Mouse (Mus musculus): ENCODE measurements around the gene Snx1. TPM values are rescaled to one million over a fixed set of nuclear protein-coding genes. Genes with fewer than 3 reads are reported as not detected.

The Snx1 gene
- polyA plus RNA-seq, 1 experiment, result 33.6 TPM

GRCm38 (mm10) chr9:66135967-66136366 lies 9.6 kb upstream of the Snx1 start:
- no peak overlapping the region for H3K27ac ChIP-seq (ENCODE audit: insufficient read depth, low read length)
- no peak overlapping the region for H3K4me3 ChIP-seq (ENCODE audit: extremely low read depth, insufficient read depth, insufficient read length)
- no peak for DNase-seq (ENCODE audit: low read depth in 1 of 2, low spot score in 2 of 2)
- TF ChIP-seq CTCF (IDR thresholded peaks at IDR 0.05; ENCODE audit: extremely low read depth, insufficient read depth, insufficient read length, insufficient replicate concordance), result peak; percentile 31; the same call in 1 of the 2 replicates
- TF ChIP-seq POLR2A (IDR thresholded peaks at IDR 0.05; ENCODE audit: low read depth, low read length), result no peak
- no peaks in the 10 kb centered on the region for H3K4me1 ChIP-seq (ENCODE audit: control insufficient read depth, insufficient read depth, insufficient read length)
- peaks cover 36% of the 10 kb centered on the region for H3K36me3 ChIP-seq (ENCODE audit: control insufficient read depth, insufficient read depth, low read length)
- WGBS, result 54% methylated on average over 4 of the region's 4 CpGs
- no peaks in the 10 kb centered on the region for H3K27me3 ChIP-seq (ENCODE audit: control insufficient read depth, insufficient read depth, low read length)

DNA sequence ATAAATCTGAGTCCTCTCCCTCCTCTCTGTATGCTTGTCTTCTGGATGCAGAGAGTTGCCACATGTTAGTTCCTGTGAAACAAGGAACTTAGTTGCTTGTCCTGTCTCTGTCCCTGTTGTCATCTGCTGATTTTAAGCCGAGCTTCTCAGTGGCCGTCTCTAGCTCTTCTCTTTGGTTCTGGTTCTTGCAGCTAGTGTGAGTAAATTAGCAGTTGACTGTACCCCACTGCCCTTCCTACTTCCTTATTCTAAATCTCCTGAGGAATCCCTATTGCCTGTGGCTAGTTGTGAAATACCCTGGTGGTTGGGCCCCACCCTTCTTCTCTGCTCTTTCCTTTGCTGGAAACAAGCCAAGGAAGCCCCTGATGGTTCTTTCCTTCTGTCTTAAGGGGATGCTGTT lies 5.1 kb upstream of the Snx1 start:
- H3K4me1 ChIP-seq (ENCODE audit: control insufficient read depth, insufficient read depth, insufficient read length), result no peaks in the 10 kb centered on the region
- DNase-seq (ENCODE audit: low read depth in 1 of 2, low spot score in 2 of 2), result no peak
- no peak overlapping the region for H3K27ac ChIP-seq (ENCODE audit: insufficient read depth, low read length)
- peaks cover 14% of the 10 kb centered on the region for H3K36me3 ChIP-seq (ENCODE audit: control insufficient read depth, insufficient read depth, low read length)
- 58% methylated on average over 2 of the region's 2 CpGs for WGBS
- TF ChIP-seq POLR2A (IDR thresholded peaks at IDR 0.05; ENCODE audit: low read depth, low read length) (no peak), CTCF (IDR thresholded peaks at IDR 0.05; ENCODE audit: extremely low read depth, insufficient read depth, insufficient read length, insufficient replicate concordance) (no peak)
- no peak overlapping the region for H3K4me3 ChIP-seq (ENCODE audit: extremely low read depth, insufficient read depth, insufficient read length)
- no peaks in the 10 kb centered on the region for H3K27me3 ChIP-seq (ENCODE audit: control insufficient read depth, insufficient read depth, low read length)

GRCm38 (mm10) chr9:66127884-66128283 lies 1.5 kb upstream of the Snx1 start:
- Histone ChIP-seq H3K4me3 (ENCODE audit: extremely low read depth, insufficient read depth, insufficient read length) (no peak overlapping the region), H3K36me3 (ENCODE audit: control insufficient read depth, insufficient read depth, low read length) (peaks cover 3% of the 10 kb centered on the region; the same call in 1 of the 2 replicates), H3K27me3 (ENCODE audit: control insufficient read depth, insufficient read depth, low read length) (no peaks in the 10 kb centered on the region), H3K4me1 (ENCODE audit: control insufficient read depth, insufficient read depth, insufficient read length) (peaks cover 3% of the 10 kb centered on the region; the same call in 1 of the 2 replicates), H3K27ac (ENCODE audit: insufficient read depth, low read length) (no peak overlapping the region)
- TF ChIP-seq POLR2A (IDR thresholded peaks at IDR 0.05; ENCODE audit: low read depth, low read length) (no peak), CTCF (IDR thresholded peaks at IDR 0.05; ENCODE audit: extremely low read depth, insufficient read depth, insufficient read length, insufficient replicate concordance) (no peak)
- no peak for DNase-seq (ENCODE audit: low read depth in 1 of 2, low spot score in 2 of 2)
- 78% methylated on average over 4 of the region's 4 CpGs for WGBS

- Histone ChIP-seq H3K27ac (ENCODE audit: insufficient read depth, low read length) (peak overlapping the region; percentile 75), H3K27me3 (ENCODE audit: control insufficient read depth, insufficient read depth, low read length) (no peaks in the 10 kb centered on the region), H3K36me3 (ENCODE audit: control insufficient read depth, insufficient read depth, low read length) (peaks cover under 1% of the 10 kb centered on the region; the same call in 1 of the 2 replicates), H3K4me1 (ENCODE audit: control insufficient read depth, insufficient read depth, insufficient read length) (peaks cover 3% of the 10 kb centered on the region; the same call in 1 of the 2 replicates), H3K4me3 (ENCODE audit: extremely low read depth, insufficient read depth, insufficient read length) (peak overlapping the region; percentile 71)
- TF ChIP-seq CTCF (IDR thresholded peaks at IDR 0.05; ENCODE audit: extremely low read depth, insufficient read depth, insufficient read length, insufficient replicate concordance), result no peak
- TF ChIP-seq POLR2A (IDR thresholded peaks at IDR 0.05; ENCODE audit: low read depth, low read length), result no peak
- DNase-seq (ENCODE audit: low read depth in 1 of 2, low spot score in 2 of 2), result no peak
- 17% methylated on average over 6 of the region's 6 CpGs for WGBS
These were observed 783 bp upstream of the Snx1 start for GRCm38 (mm10) chr9:66127193-66127546.

- Histone ChIP-seq H3K36me3 (ENCODE audit: control insufficient read depth, insufficient read depth, low read length) (no peaks in the 10 kb centered on the region), H3K4me1 (ENCODE audit: control insufficient read depth, insufficient read depth, insufficient read length) (peaks cover 3% of the 10 kb centered on the region; the same call in 1 of the 2 replicates), H3K27ac (ENCODE audit: insufficient read depth, low read length) (peak overlapping the region; percentile 71), H3K27me3 (ENCODE audit: control insufficient read depth, insufficient read depth, low read length) (no peaks in the 10 kb centered on the region), H3K4me3 (ENCODE audit: extremely low read depth, insufficient read depth, insufficient read length) (peak overlapping the region; percentile 71)
- TF ChIP-seq POLR2A (IDR thresholded peaks at IDR 0.05; ENCODE audit: low read depth, low read length) (no peak), CTCF (IDR thresholded peaks at IDR 0.05; ENCODE audit: extremely low read depth, insufficient read depth, insufficient read length, insufficient replicate concordance) (no peak)
- DNase-seq (ENCODE audit: low read depth in 1 of 2, low spot score in 2 of 2), result peak in 1 of 2 experiments; percentile 20
- WGBS, result 21% methylated on average over 12 of the region's 12 CpGs
These were observed 588 bp downstream of the Snx1 start for GRCm38 (mm10) chr9:66125543-66126455.

GRCm38 (mm10) chr9:66124681-66125542 lies 1.5 kb downstream of the Snx1 start:
- H3K27ac ChIP-seq (ENCODE audit: insufficient read depth, low read length), result peak overlapping the region; percentile 71
- no peaks in the 10 kb centered on the region for H3K36me3 ChIP-seq (ENCODE audit: control insufficient read depth, insufficient read depth, low read length)
- TF ChIP-seq CTCF (IDR thresholded peaks at IDR 0.05; ENCODE audit: extremely low read depth, insufficient read depth, insufficient read length, insufficient replicate concordance) (no peak), POLR2A (IDR thresholded peaks at IDR 0.05; ENCODE audit: low read depth, low read length) (peak; percentile 94)
- peak; percentile 96 to 98 for DNase-seq (ENCODE audit: low read depth in 1 of 2, low spot score in 2 of 2)
- WGBS, result 14% methylated on average over 33 of the region's 33 CpGs
- peaks cover 3% of the 10 kb centered on the region; the same call in 1 of the 2 replicates for H3K4me1 ChIP-seq (ENCODE audit: control insufficient read depth, insufficient read depth, insufficient read length)
- H3K4me3 ChIP-seq (ENCODE audit: extremely low read depth, insufficient read depth, insufficient read length), result peak overlapping the region; percentile 82
- H3K27me3 ChIP-seq (ENCODE audit: control insufficient read depth, insufficient read depth, low read length), result no peaks in the 10 kb centered on the region
